Mouse (Mus musculus) activated CD4-positive, CD25-positive, alpha-beta regulatory T cell, adult 4 months (primary cell): ENCODE results near the gene B230217C12Rik. TPM values are rescaled to one million over a fixed set of nuclear protein-coding genes. Genes with fewer than 3 reads are reported as not detected.

ENCODE experiments used
- ATAC-seq: one replicate; pipeline ENCODE4 v1.8.0; 2017
- polyA plus RNA-seq, 2 experiments: library from polyadenylated mRNA; unstranded; fragments of 100-300 nt; shearing (Covaris generic); gene quantifications; one replicate each; pipeline ENCODE4 v1.2.1; 2017

Gene B230217C12Rik
- 1 to 10 TPM; 1.6 to 1.7 TPM for polyA plus RNA-seq

DNA sequence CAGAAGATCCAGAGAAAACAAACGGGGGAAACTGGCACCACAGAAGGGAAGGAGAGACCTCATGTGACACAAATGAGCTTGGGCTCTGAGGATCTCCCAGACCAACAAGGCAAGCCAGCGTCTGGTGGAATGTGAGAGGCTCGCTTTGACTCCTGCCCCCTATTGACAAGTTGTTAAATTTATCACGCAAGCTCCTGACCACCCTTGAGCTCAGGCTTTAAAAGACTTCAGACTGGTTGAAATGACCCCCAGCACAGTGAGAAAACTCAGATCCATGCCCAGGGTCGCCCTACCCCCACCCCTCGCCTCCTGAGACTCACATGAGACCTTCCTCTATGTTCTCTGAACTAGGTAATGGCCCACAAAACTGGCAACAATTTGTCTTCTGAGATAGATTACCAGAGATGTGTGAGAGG is at the start of gene B230217C12Rik:
TSS of gene B230217C12Rik (plus strand) at position 242 of the 416 bp plus-strand sequence.
- ATAC-seq = no peak

DNA sequence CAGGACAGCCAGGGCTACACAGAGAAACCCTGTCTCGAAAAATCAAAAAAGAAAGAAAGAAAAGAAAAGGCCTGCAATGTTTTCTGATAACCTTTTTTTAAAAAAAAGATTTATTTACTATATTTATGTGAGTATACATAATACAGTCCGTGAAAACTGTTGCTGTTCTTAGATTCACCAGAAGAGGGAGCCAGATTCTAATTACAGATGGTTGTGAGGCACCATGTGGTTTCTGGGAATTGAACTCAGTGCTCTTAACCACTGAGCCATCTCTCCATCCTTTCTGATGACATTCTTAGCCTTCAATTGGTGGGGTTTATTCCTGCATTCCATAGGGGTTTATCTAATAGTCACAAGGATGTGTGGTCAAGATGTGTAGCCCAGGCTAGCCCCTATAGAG is 47.4 kb upstream of the B230217C12Rik start:
- ATAC-seq = peak; percentile 43

DNA sequence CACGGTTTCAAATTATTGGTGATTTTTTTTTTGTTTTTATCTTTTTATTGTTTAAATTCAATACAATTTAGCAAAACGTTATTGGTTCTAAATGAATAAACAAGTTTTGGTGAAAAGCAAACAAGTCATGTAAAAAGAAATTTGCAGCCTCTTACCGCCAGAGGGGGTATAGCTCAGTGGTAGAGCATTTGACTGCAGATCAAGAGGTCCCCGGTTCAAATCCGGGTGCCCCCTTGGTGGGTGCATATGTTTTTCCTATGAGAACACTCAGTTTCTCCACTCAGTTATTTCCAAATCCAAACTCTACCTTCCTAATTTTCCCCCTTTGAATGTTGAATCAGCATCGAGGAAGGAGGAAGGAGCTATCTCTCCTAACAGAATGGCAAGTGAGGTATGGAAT is 43.7 kb upstream of the B230217C12Rik start:
- no peak for ATAC-seq

DNA sequence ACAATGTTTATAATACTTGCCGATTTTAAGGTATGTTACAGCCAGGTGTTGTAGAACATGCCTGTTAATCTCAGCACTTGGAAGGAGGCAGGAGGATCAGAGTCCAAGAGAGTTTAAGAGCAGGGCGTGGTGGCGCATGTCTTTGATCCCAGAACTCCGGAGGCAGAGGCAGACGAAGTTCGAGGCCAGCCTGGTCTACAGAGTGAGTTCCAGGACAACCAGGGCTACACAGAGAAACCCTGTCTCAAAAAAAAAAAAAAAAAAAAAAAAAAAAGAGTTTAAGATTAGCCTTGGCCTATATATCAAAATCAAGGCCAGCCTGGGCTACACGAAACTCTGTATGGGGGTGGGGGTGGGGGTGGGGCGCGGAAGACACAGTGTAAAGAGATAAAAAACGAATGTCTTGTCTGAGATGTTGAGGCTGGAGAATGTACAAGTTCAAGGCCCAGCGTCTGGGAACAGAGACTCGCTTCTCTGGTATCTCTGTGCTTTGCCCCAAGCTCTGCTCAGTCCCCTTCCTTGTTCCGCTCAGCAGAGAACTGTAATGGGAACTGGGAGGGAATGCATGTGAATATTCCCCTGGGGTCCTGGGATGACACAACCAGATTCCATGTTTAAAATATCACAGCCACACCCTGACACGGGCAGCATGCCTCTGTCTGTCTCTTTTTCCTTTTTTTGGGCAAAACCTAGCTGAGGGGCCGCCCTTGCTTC is 43.1 kb upstream of the B230217C12Rik start:
- ATAC-seq = no peak

DNA sequence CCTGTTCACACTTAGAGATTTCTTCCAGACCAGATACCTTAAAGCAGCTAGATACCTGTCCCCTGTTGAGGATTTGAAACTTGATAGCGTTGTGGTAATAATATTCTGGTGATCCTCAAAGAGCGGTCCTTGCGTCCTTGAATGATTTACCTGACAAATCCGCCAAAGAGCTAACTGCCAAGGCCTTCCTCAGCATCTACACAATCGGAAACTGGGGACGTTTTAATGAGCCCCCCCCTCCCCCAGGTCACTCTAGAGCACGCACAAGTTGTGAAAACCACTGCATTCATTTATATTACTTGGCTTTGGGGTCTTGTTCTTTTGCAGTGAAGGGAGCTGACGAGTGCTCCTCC is 42.5 kb upstream of the B230217C12Rik start:
- ATAC-seq = no peak

DNA sequence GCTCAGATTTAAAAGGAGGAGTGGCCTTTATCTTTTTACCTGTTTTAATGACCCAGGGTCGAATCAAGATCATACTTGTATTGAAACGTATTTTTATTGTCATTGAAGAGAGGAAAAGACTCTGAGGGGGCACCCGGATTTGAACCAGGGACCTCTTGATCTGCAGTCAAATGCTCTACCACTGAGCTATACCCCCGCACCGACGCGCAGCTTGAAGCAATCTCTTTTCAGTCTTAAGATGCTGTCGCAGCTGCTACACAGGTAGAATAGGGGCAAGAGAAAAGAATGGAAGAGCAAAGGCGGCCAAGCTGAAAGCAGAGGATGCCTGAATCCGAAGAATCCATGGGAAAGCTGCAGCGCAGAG is 41.8 kb upstream of the B230217C12Rik start, which contains the start of gene Lasp1:
TSS of gene Lasp1 (plus strand) at position 219 of the 364 bp plus-strand sequence.
- peak; percentile 20 for ATAC-seq

DNA sequence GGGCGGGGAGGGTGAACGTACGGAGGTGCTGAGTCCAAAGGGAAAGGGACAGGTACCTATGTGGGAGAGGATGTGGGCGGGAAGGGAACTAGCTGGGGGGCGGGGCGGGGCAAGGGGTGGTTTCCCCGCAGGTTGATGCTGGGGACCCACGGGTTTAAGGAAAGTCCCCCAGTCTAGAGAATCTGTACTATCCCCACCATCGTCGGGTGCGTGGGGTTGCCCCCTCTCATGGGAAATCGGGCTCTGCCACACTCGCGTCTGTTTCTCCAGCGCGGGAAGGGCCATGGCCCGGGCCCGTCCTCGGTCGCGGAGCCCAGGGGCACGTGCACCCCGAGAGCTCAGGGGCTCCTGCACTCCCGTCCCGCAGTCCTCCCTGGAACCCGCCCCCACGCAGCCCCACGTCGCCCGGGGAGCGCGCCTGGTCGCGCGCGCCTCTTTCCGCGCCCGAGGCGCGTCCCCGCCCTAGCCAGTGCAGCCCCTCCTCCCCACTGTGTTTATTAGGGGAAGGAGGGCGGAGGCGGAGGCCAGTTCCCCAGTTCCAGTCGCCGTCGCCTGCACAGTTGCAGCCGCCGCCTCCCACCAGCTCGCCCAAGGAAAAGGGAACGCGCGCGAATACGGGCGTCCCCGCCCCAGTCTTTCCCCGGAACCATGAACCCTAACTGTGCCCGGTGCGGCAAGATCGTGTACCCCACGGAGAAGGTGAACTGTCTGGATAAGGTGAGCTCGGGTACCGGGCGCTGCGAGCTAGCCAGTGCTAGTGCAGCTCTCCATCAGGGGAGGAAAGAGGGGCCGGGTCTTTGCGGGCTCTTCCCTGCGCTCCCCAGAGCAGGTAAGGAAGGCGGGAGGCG is 41.2 kb upstream of the B230217C12Rik start:
- ATAC-seq = peak; percentile 63

DNA sequence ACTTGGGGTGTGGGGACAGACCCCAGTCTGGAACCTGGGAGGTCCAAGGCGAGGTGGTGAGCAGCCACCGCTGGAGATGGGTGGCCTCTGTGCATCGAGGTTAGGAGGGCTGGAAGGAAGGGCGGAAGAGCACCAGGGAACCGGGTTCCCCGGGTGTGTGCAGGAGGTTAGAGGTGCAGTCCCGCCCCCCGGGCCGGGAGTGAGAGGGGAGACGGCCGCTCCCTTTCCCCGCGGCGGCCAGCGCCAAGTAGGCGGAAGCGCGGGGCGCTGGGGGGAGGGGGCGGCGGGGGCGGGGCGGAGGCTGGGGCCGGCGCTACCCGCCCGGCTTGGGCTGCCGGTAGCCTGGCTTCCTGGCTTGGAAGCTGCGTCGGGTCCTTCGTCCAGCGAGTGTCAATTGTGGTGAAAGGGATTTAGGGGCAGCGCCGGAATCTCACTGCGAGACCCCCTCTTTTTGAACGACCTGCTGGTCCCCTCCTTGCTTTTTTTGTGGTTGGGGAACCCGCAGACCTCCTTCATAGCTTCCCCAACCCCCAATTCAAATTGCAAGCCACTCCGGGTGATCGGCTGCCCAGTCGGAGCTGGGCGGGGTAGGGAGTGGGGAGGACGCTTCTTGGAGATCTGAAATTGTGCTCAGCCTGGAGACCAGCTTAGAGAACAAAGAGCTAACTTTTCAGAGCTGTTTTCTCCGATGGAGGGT is 40.4 kb upstream of the B230217C12Rik start:
- ATAC-seq = peak; percentile 45

DNA sequence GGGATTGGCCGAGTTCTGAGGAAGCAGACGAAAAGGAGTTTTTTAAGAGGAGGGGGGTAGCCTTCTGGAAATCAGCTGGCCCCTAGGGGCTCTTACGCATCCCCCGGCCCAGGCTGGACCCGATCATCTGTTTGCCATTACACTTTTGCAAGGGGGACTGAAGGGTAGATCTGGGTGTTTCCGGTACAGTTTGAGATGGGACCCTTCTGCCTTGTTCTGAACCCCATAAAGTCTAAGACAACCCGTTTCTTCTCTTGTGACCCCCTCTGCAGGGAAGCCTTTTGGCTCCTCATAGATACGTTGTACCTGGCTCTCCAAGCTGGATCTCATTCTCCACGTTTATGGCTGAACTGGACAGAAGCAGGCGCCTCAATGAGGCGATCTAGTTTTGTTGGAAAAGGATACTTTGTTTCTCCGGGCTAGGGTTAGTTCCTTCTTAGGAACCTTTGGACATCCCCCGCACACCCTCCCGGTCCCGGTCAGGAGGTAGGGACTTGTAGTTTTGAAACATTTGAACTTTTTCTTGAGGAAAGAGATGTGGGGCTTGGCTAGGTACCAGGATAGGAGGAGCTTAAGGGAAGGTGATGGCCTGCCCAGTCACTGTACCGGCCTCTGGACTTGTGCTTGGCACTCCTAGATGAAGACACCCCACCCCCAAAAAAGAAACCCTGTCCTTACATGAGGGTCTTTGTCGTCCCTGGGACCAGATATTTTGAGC is 39.7 kb upstream of the B230217C12Rik start:
- no peak for ATAC-seq

DNA sequence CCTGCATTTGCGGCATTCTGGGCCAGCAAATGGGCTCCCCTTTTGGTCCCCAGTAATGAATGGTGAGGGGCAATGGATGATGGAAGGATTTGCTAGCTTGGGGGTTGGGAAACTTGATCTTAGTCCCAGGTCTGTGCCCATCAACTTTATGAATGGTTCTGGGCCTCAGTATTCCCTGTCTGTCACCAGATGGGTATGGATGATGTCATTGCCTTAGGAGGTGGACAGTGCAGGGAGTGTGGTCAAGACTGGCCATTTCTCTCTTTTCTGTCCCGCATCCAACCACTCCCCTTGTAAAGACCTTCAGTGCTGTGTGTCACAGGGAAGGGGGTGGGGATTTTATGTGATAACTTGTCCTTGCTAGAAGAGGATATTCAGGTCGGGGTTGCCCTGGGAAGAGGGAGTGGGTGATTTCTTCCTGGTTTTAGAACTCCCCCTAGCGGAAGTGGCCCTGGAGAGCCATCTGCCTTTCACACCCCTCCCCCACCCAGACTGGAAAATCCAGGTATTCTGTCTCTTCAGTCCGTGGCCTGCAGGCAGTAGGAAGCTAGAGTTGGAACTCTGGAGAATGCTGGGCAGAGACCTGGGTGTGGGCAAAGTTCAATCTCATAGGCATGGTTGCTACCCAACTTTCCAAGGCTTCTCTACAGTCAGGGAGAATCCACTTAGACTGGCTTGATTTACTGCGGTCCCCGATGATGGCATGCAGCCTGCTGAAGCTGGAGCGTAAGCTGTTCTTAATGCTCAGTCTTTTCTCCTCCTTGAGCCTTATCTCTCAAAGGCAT is 39.0 kb upstream of the B230217C12Rik start:
- ATAC-seq = no peak

DNA sequence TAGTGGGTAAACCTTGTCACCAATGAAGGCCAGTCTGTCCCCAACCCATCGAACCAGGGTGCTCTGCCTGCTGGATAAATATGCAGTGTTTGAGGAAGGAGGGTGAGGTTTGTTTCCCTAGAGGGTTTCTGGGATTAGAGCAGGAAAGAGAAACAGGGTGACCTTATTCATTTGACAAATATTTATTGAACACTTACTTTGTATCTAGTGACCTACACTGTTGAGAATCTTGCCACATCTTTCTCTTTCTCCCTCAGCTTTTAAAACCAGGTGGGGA is 38.4 kb upstream of the B230217C12Rik start:
- ATAC-seq = no peak

DNA sequence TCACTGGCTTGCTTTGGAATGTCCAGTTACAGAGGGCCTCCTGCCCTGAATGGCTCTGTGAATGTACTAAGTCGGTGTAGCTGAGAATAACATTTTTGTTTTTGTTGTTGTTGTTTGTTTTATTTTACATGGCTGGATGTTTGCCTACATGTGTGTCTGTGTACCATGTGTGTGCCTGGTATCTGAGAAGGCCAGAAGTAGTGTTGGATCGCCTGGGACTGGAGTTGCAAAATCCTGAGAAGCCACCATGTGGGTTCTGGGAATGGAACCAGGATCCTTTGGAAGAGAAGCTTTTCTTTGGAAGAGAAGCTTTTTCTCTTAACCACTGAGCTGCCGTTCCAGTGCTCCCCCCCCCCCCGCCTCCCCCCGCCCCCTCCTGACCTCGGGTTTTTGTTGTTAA is 38.1 kb upstream of the B230217C12Rik start:
- ATAC-seq = no peak

DNA sequence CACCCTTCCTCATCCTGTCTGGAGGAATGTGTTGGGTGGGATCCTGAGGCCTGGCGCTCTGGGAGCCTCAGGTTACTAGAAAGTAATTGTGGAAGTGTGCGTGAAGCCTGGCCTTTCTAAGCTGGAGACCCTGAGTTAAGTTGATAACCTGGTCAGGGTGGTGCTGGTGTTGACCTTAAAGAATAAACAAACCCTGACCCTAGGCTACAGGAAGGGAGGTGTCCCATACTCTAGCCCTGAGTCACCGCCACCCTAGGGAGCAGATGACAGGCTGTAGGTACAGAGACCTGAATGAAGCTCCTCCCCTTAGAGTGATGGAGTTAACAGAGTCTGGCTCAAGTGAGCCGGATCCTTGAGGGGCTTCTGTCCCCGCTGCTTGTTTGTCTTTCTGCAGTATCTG is 36.7 kb upstream of the B230217C12Rik start:
- ATAC-seq = no peak

DNA sequence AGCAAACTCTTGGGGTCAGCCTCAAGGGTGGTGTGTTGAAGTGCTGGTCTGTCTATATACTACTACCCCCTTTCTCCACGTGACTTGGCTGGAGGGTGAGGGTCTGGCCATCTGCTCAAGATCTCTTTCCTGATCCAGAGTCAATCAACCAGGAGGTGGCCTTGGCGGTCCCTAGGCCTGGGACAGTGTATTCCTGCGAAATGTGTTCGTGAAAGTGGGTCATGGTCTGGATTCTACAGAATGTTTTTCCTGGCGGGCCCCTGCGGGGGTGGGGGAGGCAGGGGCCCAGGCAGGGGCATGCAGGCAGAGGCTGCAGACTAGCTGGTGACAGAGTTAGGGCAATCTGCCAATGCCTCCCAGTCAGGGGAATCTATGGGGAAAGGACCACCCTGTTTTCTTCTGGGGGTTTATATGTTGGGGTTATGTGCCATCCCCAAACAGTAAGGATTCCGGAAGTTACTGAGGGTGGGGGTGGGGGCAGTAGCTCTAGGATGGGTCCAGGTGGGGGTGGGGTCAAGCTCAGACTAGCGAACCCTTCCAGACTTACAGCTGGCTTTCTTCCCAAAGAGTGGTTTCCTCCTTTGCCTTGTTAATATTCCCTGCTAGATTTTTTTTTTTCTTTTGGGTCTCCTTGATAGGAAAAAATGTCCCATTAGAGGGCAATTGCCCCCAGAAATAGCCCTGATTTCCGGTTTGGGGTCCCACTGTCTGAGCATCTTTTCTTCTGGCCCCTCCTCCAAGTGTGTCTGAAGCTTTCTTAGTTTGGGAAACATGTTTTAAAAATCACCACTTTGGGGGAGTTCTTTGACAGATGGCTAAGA is 35.5 kb upstream of the B230217C12Rik start:
- ATAC-seq = no peak

DNA sequence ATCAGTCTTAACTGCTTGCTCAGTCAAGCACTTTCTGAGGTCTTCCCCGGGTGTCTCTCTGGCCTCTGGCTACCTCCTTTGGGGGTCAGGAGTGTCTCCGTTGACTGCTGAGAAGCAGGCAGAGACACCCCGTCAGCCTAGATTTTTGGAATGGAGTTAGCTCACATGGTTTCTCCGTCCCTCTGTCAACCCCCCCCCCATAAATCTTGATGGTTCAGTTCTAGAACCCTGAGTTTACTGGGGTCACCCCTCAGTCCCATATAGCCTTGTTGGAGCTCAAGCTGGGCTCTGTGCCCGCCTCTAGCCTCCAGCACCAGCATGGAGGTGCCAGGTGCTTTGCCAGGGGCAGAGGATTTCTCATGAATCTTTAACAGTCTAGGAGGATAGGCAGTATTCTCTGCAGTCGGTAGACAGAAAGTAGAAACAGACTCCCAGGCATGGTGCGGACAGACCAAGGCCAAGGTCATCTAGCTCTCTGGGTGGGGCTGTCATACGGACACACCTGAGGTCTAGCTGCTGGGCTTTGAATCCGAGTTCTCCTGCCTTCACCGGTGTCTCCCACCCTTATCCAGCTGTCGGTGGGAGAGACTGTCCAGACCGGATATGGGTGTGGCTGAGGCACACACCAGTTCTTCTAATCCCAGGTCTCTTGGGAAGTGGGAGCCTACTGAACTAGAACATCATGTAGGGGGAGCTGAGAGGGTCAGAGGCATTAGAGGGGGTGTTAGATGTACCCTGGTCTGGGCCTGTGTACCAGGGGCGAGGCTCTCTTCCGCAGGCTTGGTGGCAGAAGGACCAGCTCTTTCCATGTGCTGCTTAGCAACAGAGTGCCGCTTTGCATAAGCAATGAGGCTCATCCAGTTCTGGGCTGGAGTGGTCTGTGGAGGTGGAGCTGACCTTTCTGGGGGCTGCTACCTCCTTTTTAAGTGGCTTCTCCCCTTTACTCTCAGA is 34.6 kb upstream of the B230217C12Rik start:
- no peak for ATAC-seq

DNA sequence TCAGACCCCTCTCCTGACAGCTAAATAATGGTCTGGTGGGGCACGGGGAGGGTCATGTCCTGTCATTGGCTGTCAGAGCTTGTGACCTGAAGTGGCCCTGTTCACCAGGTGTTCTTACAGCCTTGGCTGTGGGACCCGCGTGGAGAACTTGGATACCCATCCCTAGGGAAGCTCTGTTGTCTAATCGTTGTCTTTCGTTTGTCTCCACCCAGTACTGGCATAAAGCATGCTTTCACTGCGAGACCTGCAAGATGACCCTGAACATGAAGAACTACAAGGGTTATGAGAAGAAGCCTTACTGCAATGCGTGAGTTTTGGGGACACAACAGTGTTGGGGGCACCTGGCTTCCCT is 34.0 kb upstream of the B230217C12Rik start:
- no peak for ATAC-seq

DNA sequence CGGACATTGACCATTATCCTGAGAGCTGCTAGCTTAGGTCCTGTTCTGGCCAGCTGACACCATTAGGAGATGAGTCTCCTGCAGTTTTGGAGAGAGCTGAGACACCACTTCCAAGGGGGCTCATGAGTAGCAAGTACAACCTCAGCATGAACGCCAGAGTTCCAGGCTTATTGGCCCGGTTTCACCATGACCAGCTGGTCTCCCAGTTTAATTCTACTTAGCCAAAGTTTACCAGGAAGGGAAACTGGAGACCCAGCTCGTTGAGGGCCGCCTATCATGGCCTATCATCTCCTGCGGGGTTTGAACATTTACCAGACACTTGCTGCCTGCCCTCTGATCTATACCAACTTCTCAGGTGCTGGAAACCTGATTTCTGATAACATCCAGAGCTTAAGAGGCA is 33.0 kb upstream of the B230217C12Rik start:
- no peak for ATAC-seq

DNA sequence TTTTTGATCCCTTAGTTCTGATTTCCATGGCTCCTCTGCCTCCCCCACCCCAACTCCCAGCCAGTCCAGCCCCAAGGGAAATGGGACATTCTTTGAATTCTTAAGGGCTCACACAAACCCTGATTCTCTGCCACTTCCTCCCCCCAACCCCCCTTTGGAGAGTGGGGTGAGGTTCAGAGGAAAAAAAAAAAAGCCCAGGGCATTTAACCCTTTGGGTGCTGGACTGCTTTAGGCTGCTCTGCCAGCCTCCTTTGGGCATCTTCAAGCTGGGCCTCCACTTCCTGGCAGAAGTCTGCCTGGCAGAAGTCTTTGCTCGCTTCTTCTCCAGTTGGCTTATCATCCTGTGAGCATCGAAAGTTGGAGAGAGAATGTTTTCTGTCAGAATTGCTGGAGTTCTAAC is 32.5 kb upstream of the B230217C12Rik start:
- no peak for ATAC-seq

DNA sequence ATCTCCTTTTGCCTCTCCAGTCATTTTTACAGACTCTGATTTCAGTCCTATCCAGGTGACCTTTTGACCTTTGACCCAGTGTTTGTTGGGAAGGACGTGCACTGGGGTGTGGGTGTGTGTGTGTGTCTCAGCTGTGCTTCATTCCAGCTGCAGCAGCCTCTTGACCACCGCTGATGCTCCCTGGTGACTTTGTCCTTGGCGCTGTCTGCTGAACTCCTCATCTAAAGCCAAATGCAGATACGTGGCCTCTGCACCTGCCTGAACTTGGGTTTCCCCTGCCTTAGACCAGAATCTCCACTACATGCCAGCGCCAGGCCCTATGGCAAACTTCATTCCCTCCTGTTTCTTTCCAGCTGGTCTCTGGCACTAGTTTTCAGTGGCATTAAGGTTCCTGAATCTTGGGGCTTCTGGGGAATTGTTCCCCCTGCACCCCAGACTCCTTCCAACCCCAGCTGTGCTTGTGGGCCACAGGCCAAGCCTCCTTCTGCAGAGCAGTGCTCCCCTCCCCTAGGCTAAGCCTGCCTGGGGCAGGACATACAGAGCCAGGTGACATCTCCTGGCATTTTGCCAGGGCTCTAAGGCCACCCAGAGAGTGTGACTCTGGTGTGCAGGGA is 31.9 kb upstream of the B230217C12Rik start:
- no peak for ATAC-seq
